Mouse (Mus musculus) heart, postnatal 0 days (tissue): ENCODE measurements around the gene Zdhhc6.

Source experiments
- CTCF ChIP-seq: IDR thresholded peaks from 2 replicates; pipeline ENCODE4 v1.5.1; 2016; ENCODE audit warnings: antibody characterized with exemption, control low read depth, low read depth
- EP300 ChIP-seq: IDR thresholded peaks from 2 replicates; pipeline ENCODE4 v1.6.1; 2016; ENCODE audit warnings: antibody characterized with exemption, low read depth

DNA sequence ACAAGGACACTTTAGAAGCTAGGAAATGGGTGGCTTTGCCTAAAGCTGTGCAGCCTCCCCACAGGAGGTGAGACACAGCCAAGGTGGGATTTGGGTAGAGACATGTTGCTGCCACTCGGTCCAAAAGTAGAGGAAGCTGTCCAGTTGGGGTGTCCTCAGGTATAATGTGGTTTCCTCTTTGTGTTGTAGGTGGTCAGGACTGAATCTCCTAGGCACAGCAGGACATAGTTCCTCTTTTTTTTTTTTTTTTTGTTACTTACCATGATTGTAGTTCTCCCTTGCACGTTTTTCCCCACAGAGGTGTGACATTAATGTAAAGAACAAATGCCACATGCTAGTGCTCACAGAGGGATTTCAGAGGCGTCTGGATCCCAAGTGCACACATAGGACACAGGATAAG lies 50.6 kb downstream of the Zdhhc6 start:
- no peak for TF ChIP-seq EP300
- TF ChIP-seq CTCF, result no peak
